Mouse (Mus musculus) liver, embryonic 13.5 days (tissue): ENCODE data around the gene Napa. TPM values are rescaled to one million over a fixed set of nuclear protein-coding genes. Genes with fewer than 3 reads are reported as not detected.

Experiments used
- ATAC-seq: fragments of 200-750 bp; cut with Nextera tagmentation; 2 replicates; pipeline ENCODE4 v1.8.0; 2017; ENCODE audit warnings: low read depth, mild to moderate bottlenecking, moderate number of reproducible peaks, moderate library complexity
- DNase-seq: peaks from one replicate; pipeline ENCODE4 v3.0.0; 2022
- H3K27ac ChIP-seq: fragments of 300-500 bp; sonication (generic); 2 replicates; pipeline ENCODE4 v1.5.1; 2015; ENCODE audit warnings: moderate library complexity, mild to moderate bottlenecking, inconsistent platforms
- H3K27me3 ChIP-seq: fragments of 300-500 bp; sonication (generic); 2 replicates; pipeline ENCODE4 v1.6.1; 2015; ENCODE audit warnings: mild to moderate bottlenecking, inconsistent platforms
- H3K36me3 ChIP-seq: fragments of 300-500 bp; sonication (generic); 2 replicates; pipeline ENCODE4 v1.6.1; 2015; ENCODE audit warnings: mild to moderate bottlenecking, inconsistent platforms
- H3K4me1 ChIP-seq: fragments of 300-500 bp; sonication (generic); replicated peaks from 2 replicates; pipeline ENCODE4 v1.6.1; 2015; ENCODE audit warnings: inconsistent platforms
- H3K4me2 ChIP-seq: fragments of 300-500 bp; sonication (generic); 2 replicates; pipeline ENCODE4 v1.6.1; 2015; ENCODE audit warnings: inconsistent platforms, mild to moderate bottlenecking, moderate library complexity
- H3K4me3 ChIP-seq: fragments of 300-500 bp; sonication (generic); replicated peaks from 2 replicates; pipeline ENCODE4 v1.5.1; 2015; ENCODE audit warnings: mild to moderate bottlenecking, inconsistent platforms
- H3K9ac ChIP-seq: fragments of 300-500 bp; sonication (generic); 2 replicates; pipeline ENCODE4 v1.6.1; 2015; ENCODE audit warnings: mild to moderate bottlenecking, inconsistent platforms
- H3K9me3 ChIP-seq: fragments of 300-500 bp; sonication (generic); replicated peaks from 2 replicates; pipeline ENCODE4 v1.6.1; 2016; ENCODE audit warnings: inconsistent platforms
- WGBS: fragments of 180-500 bp; shearing (Covaris S2); methylation state at CpG from one replicate; pipeline ENCODE4 v1.1.7; 2015; ENCODE audit not compliant: insufficient replicate concordance; 5-methylcytosine and 5-hydroxymethylcytosine counted together
- polyA plus RNA-seq: library from polyadenylated mRNA; unstranded; fragments of >200 nt; fragmentation: Nextera tagmentation; extraction: Ambion mirVana; gene quantifications from 2 replicates; pipeline ENCODE4 v1.2.1, GENCODE M21; 2015

Napa gene
- polyA plus RNA-seq, 1 experiment from 2014 or later: 159 TPM

GRCm38 (mm10) chr7:16119569-16120261, 21.5 kb downstream of the Napa start, which contains the start of gene Kptn:
TSS of gene Kptn (plus strand) at chr7:16119895.
- no peaks in the 10 kb centered on the region for H3K9me3 ChIP-seq
- H3K27me3 ChIP-seq: no peaks in the 10 kb centered on the region
- ATAC-seq: peak; percentile 85
- H3K27ac ChIP-seq: peak within 1 kb of the TSS; percentile 70
- 1% methylated on average over 33 of the region's 33 CpGs for WGBS
- H3K4me2 ChIP-seq: peak within 1 kb of the TSS; percentile 73
- H3K36me3 ChIP-seq: peaks cover 35% of the 10 kb centered on the region
- peak; percentile 81 for DNase-seq
- H3K4me1 ChIP-seq: peaks cover 15% of the 10 kb centered on the region
- peak within 1 kb of the TSS; percentile 80 for H3K4me3 ChIP-seq
- peak within 1 kb of the TSS; percentile 81 for H3K9ac ChIP-seq

GRCm38 (mm10) chr7:16120262-16120600, 22.0 kb downstream of the Napa start:
- H3K36me3 ChIP-seq: peaks cover 30% of the 10 kb centered on the region
- H3K9me3 ChIP-seq: no peaks in the 10 kb centered on the region
- peaks cover 15% of the 10 kb centered on the region for H3K4me1 ChIP-seq
- H3K9ac ChIP-seq: peak overlapping the region; percentile 81
- no peak overlapping the region for H3K27ac ChIP-seq
- no peak for DNase-seq
- WGBS: 41% methylated on average over 9 of the region's 9 CpGs
- peak overlapping the region; percentile 73 for H3K4me2 ChIP-seq
- ATAC-seq: no peak
- peak overlapping the region; percentile 80 for H3K4me3 ChIP-seq
- no peaks in the 10 kb centered on the region for H3K27me3 ChIP-seq

GRCm38 (mm10) chr7:16125829-16126228, 27.6 kb downstream of the Napa start:
- DNase-seq (no peak), ATAC-seq (no peak)
- Histone ChIP-seq H3K9ac (no peak overlapping the region), H3K27ac (no peak overlapping the region), H3K4me1 (peaks cover 12% of the 10 kb centered on the region), H3K9me3 (no peaks in the 10 kb centered on the region), H3K4me3 (no peak overlapping the region), H3K27me3 (peaks cover 15% of the 10 kb centered on the region), H3K4me2 (no peak overlapping the region), H3K36me3 (no peaks in the 10 kb centered on the region)
- WGBS: 74% methylated on average over 9 of the region's 9 CpGs

- H3K4me1 ChIP-seq: peaks cover 12% of the 10 kb centered on the region
- no peak overlapping the region for H3K27ac ChIP-seq
- no peak for ATAC-seq
- H3K27me3 ChIP-seq: peaks cover 41% of the 10 kb centered on the region
- no peak overlapping the region for H3K4me3 ChIP-seq
- no peaks in the 10 kb centered on the region for H3K36me3 ChIP-seq
- DNase-seq: no peak
- no peak overlapping the region for H3K4me2 ChIP-seq
- WGBS: 57% methylated on average over 6 of the region's 6 CpGs
- H3K9me3 ChIP-seq: no peaks in the 10 kb centered on the region
- no peak overlapping the region for H3K9ac ChIP-seq
Measured at GRCm38 (mm10) chr7:16128344-16128743, 30.1 kb downstream of the Napa start.

GRCm38 (mm10) chr7:16128899-16129298, 30.6 kb downstream of the Napa start:
- H3K27ac ChIP-seq: no peak overlapping the region
- H3K27me3 ChIP-seq: peaks cover 45% of the 10 kb centered on the region
- no peak for ATAC-seq
- 59% methylated on average over 5 of the region's 5 CpGs for WGBS
- H3K9ac ChIP-seq: no peak overlapping the region
- DNase-seq: no peak
- peaks cover 12% of the 10 kb centered on the region for H3K4me1 ChIP-seq
- no peak overlapping the region for H3K4me2 ChIP-seq
- no peaks in the 10 kb centered on the region for H3K36me3 ChIP-seq
- no peak overlapping the region for H3K4me3 ChIP-seq
- no peaks in the 10 kb centered on the region for H3K9me3 ChIP-seq

GRCm38 (mm10) chr7:16129421-16129845, 31.2 kb downstream of the Napa start, which contains the start of gene Slc8a2:
TSS of gene Slc8a2 (plus strand) at chr7:16129826.
- Histone ChIP-seq H3K36me3 (no peaks in the 10 kb centered on the region), H3K4me1 (peaks cover 12% of the 10 kb centered on the region), H3K27ac (no peak within 1 kb of the TSS), H3K9me3 (no peaks in the 10 kb centered on the region), H3K4me3 (peak within 1 kb of the TSS; percentile 38), H3K9ac (no peak within 1 kb of the TSS), H3K4me2 (peak within 1 kb of the TSS; percentile 58), H3K27me3 (peaks cover 45% of the 10 kb centered on the region)
- DNase-seq (peak; percentile 68), ATAC-seq (peak; percentile 69)
- WGBS: 6% methylated on average over 12 of the region's 12 CpGs

GRCm38 (mm10) chr7:16129846-16130691, 31.8 kb downstream of the Napa start:
- Histone ChIP-seq H3K27ac (no peak overlapping the region), H3K27me3 (peaks cover 45% of the 10 kb centered on the region), H3K4me3 (peak overlapping the region; percentile 38), H3K4me2 (peak overlapping the region; percentile 58), H3K9ac (no peak overlapping the region), H3K4me1 (peaks cover 12% of the 10 kb centered on the region), H3K36me3 (no peaks in the 10 kb centered on the region), H3K9me3 (no peaks in the 10 kb centered on the region)
- no peak for DNase-seq
- WGBS: under 1% methylated on average over 38 of the region's 38 CpGs
- ATAC-seq: peak; percentile 33; the same call in 1 of the 2 replicates

GRCm38 (mm10) chr7:16130956-16131634, 32.8 kb downstream of the Napa start:
- Histone ChIP-seq H3K27ac (no peak overlapping the region), H3K4me2 (no peak overlapping the region)
- ATAC-seq: no peak

GRCm38 (mm10) chr7:16132161-16132581, 33.9 kb downstream of the Napa start:
- Histone ChIP-seq H3K27ac (no peak overlapping the region), H3K4me3 (no peak overlapping the region), H3K9ac (no peak overlapping the region), H3K4me2 (no peak overlapping the region), H3K4me1 (peaks cover 12% of the 10 kb centered on the region), H3K36me3 (no peaks in the 10 kb centered on the region), H3K9me3 (no peaks in the 10 kb centered on the region), H3K27me3 (peaks cover 45% of the 10 kb centered on the region)
- ATAC-seq (no peak), DNase-seq (no peak)
- 13% methylated on average over 7 of the region's 7 CpGs for WGBS

More at GRCm38 (mm10) chr7:16130956-16131634, 32.8 kb downstream of the Napa start:
- Histone ChIP-seq H3K9me3 (no peaks in the 10 kb centered on the region), H3K36me3 (no peaks in the 10 kb centered on the region), H3K9ac (no peak overlapping the region), H3K4me3 (no peak overlapping the region), H3K27me3 (peaks cover 45% of the 10 kb centered on the region), H3K4me1 (peaks cover 12% of the 10 kb centered on the region)
- WGBS: 33% methylated on average over 13 of the region's 13 CpGs
- no peak for DNase-seq

GRCm38 (mm10) chr7:16132926-16133325, 34.7 kb downstream of the Napa start:
- Histone ChIP-seq H3K4me2 (no peak overlapping the region), H3K27me3 (peaks cover 45% of the 10 kb centered on the region), H3K9ac (no peak overlapping the region), H3K9me3 (no peaks in the 10 kb centered on the region), H3K4me1 (peaks cover 12% of the 10 kb centered on the region), H3K36me3 (no peaks in the 10 kb centered on the region), H3K27ac (no peak overlapping the region), H3K4me3 (no peak overlapping the region)
- no peak for ATAC-seq
- 41% methylated on average over 3 of the region's 3 CpGs for WGBS
- DNase-seq: no peak

- Histone ChIP-seq H3K36me3 (no peaks in the 10 kb centered on the region), H3K4me3 (no peak overlapping the region), H3K4me1 (peaks cover 12% of the 10 kb centered on the region), H3K27me3 (peaks cover 45% of the 10 kb centered on the region), H3K27ac (no peak overlapping the region), H3K4me2 (no peak overlapping the region), H3K9me3 (no peaks in the 10 kb centered on the region), H3K9ac (no peak overlapping the region)
- DNase-seq (no peak), ATAC-seq (no peak)
- WGBS: 74% methylated on average over 9 of the region's 9 CpGs
Measured at GRCm38 (mm10) chr7:16133691-16134090, 35.4 kb downstream of the Napa start.
